In the genomic region with DNA sequence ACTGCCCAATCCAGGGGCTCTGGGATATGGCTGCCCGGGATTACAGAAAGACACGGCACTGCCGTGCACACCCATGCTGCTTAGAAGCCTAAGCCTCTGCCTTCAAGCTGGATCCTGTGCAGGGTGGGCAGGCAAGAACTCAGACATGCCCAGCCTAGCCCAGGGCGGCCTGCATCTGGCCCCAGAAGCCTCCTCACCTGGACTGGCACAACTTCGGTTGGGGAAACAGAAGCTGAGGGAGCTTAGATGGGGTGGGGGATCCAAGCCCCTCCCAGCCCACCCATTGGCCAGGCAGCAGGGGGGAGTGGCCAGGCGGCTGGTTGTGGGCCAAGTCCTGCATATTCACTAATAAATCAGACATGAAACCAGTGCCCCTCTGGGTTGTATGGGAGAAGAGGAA, we compare ENCODE assay signal across 1 mouse cellular context.
TF ChIP-seq lines count a peak whose summit lies in the region.

No protein-coding gene starts in this region.

TF ChIP-seq in ES-E14, 5 proteins besides CTCF, POLR2A, EP300 and RAD21 (continued from another document):
- no peak for TF ChIP-seq ZC3H11A (IDR thresholded peaks at IDR 0.05; ENCODE audit: borderline replicate concordance, low read depth, low read length)
- no peak for TF ChIP-seq HCFC1 (IDR thresholded peaks at IDR 0.05; ENCODE audit: borderline replicate concordance, insufficient read depth, low read length)
- TF ChIP-seq CHD2 (IDR thresholded peaks at IDR 0.05; ENCODE audit: low read depth, low read length), result no peak
- no peak for TF ChIP-seq ZNF384 (IDR thresholded peaks at IDR 0.05; ENCODE audit: low read depth, low read length)
